Mouse (Mus musculus): Measurements from ENCODE around the gene Adamts2. TPM values are rescaled to one million over a fixed set of nuclear protein-coding genes. Genes with fewer than 3 reads are reported as not detected.

Gene Adamts2
- total and polyA plus RNA-seq, 2 experiments from 2014 or later, result 8.7 to 19.4 TPM

- Histone ChIP-seq H3K4me3 (ENCODE audit: low read depth, low read length) (no peak overlapping the region), H3K9me3 (replicated peaks; ENCODE audit: control insufficient read depth, low read length) (no peaks in the 10 kb centered on the region), H3K27ac (ENCODE audit: low read depth) (no peak overlapping the region), H3K9ac (replicated peaks; ENCODE audit: low read depth, low read length) (no peak overlapping the region), H3K27me3 (ENCODE audit: control insufficient read depth, insufficient read depth, low read length) (no peaks in the 10 kb centered on the region), H3K4me2 (ENCODE audit: low read depth, low read length) (peak overlapping the region; percentile 85; the same call in 1 of the 2 replicates), H3K36me3 (replicated peaks; ENCODE audit: control insufficient read depth, insufficient read depth, low read length) (peaks cover 16% of the 10 kb centered on the region), H3K4me1 (ENCODE audit: control insufficient read depth, insufficient read depth) (no peaks in the 10 kb centered on the region)
- DNase-seq (ENCODE audit: low spot score), result no peak
- no peak for TF ChIP-seq CTCF (IDR thresholded peaks at IDR 0.05; ENCODE audit: low read depth)
- TF ChIP-seq EP300 (IDR thresholded peaks at IDR 0.05; ENCODE audit: low read depth), result no peak
- WGBS, result 65% methylated on average over 2 of the region's 2 CpGs
- no peak for ATAC-seq (ENCODE audit: insufficient read depth, low read depth)
These were observed 224.3 kb downstream of the Adamts2 start for GRCm38 (mm10) chr11:50826214-50826613.

- peak within 1 kb of the TSS; percentile 81 for H3K4me3 ChIP-seq (ENCODE audit: low read depth, low read length)
- TF ChIP-seq CTCF (IDR thresholded peaks at IDR 0.05; ENCODE audit: low read depth), result no peak
- TF ChIP-seq EP300 (IDR thresholded peaks at IDR 0.05; ENCODE audit: low read depth), result no peak
- H3K9me3 ChIP-seq (replicated peaks; ENCODE audit: control insufficient read depth, low read length), result peaks cover 4% of the 10 kb centered on the region
- ATAC-seq (ENCODE audit: insufficient read depth, low read depth) (peak; percentile 92), DNase-seq (ENCODE audit: low spot score) (peak; percentile 79)
- H3K27ac ChIP-seq (ENCODE audit: low read depth), result 0 out of 2 replicates have a peak within 1 kb of the TSS, but pooled peaks have one; percentile 12
- WGBS, result 1% methylated on average over 45 of the region's 45 CpGs
- H3K9ac ChIP-seq (replicated peaks; ENCODE audit: low read depth, low read length), result peak within 1 kb of the TSS; percentile 70
- H3K4me1 ChIP-seq (ENCODE audit: control insufficient read depth, insufficient read depth), result no peaks in the 10 kb centered on the region
- H3K36me3 ChIP-seq (replicated peaks; ENCODE audit: control insufficient read depth, insufficient read depth, low read length), result peaks cover 16% of the 10 kb centered on the region
- H3K4me2 ChIP-seq (ENCODE audit: low read depth, low read length), result peak within 1 kb of the TSS; percentile 85
- no peaks in the 10 kb centered on the region for H3K27me3 ChIP-seq (ENCODE audit: control insufficient read depth, insufficient read depth, low read length)
These were observed 225.4 kb downstream of the Adamts2 start, which contains the start of gene Zfp354c for GRCm38 (mm10) chr11:50827010-50827953. Zfp354c (minus strand) TSS chr11:50827724.

- Histone ChIP-seq H3K36me3 (replicated peaks; ENCODE audit: control insufficient read depth, insufficient read depth, low read length) (peaks cover 9% of the 10 kb centered on the region; the same call in 1 of the 2 replicates), H3K27me3 (ENCODE audit: control insufficient read depth, insufficient read depth, low read length) (no peaks in the 10 kb centered on the region), H3K9me3 (replicated peaks; ENCODE audit: control insufficient read depth, low read length) (peaks cover 18% of the 10 kb centered on the region), H3K27ac (ENCODE audit: low read depth) (no peak overlapping the region), H3K9ac (replicated peaks; ENCODE audit: low read depth, low read length) (no peak overlapping the region), H3K4me2 (ENCODE audit: low read depth, low read length) (no peak overlapping the region), H3K4me3 (ENCODE audit: low read depth, low read length) (no peak overlapping the region), H3K4me1 (ENCODE audit: control insufficient read depth, insufficient read depth) (no peaks in the 10 kb centered on the region; the same call in 1 of the 2 replicates)
- no peak for DNase-seq (ENCODE audit: low spot score)
- 75% methylated on average over 4 of the region's 4 CpGs for WGBS
- TF ChIP-seq CTCF (IDR thresholded peaks at IDR 0.05; ENCODE audit: low read depth), result no peak
- no peak for TF ChIP-seq EP300 (IDR thresholded peaks at IDR 0.05; ENCODE audit: low read depth)
- ATAC-seq (ENCODE audit: insufficient read depth, low read depth), result no peak
These were observed 233.8 kb downstream of the Adamts2 start for GRCm38 (mm10) chr11:50835727-50836126.

GRCm38 (mm10) chr11:50841023-50841735, 239.3 kb downstream of the Adamts2 start, which contains the start of gene Zfp879:
Zfp879 (minus strand) TSS chr11:50841552.
- Histone ChIP-seq H3K4me1 (ENCODE audit: control insufficient read depth, insufficient read depth) (peaks cover 4% of the 10 kb centered on the region; the same call in 1 of the 2 replicates), H3K4me2 (ENCODE audit: low read depth, low read length) (peak within 1 kb of the TSS; percentile 63), H3K27me3 (ENCODE audit: control insufficient read depth, insufficient read depth, low read length) (no peaks in the 10 kb centered on the region), H3K9ac (replicated peaks; ENCODE audit: low read depth, low read length) (peak within 1 kb of the TSS; percentile 51; the same call in 1 of the 2 replicates), H3K36me3 (replicated peaks; ENCODE audit: control insufficient read depth, insufficient read depth, low read length) (no peaks in the 10 kb centered on the region), H3K4me3 (ENCODE audit: low read depth, low read length) (peak within 1 kb of the TSS; percentile 45), H3K27ac (ENCODE audit: low read depth) (peak within 1 kb of the TSS; percentile 77), H3K9me3 (replicated peaks; ENCODE audit: control insufficient read depth, low read length) (no peaks in the 10 kb centered on the region)
- TF ChIP-seq CTCF (IDR thresholded peaks at IDR 0.05; ENCODE audit: low read depth) (no peak), EP300 (IDR thresholded peaks at IDR 0.05; ENCODE audit: low read depth) (no peak)
- WGBS, result 17% methylated on average over 22 of the region's 22 CpGs
- DNase-seq (ENCODE audit: low spot score) (peak; percentile 90), ATAC-seq (ENCODE audit: insufficient read depth, low read depth) (peak; percentile 94)

GRCm38 (mm10) chr11:50845951-50846350, 244.1 kb downstream of the Adamts2 start:
- ATAC-seq (ENCODE audit: insufficient read depth, low read depth), result no peak
- Histone ChIP-seq H3K4me3 (ENCODE audit: low read depth, low read length) (no peak overlapping the region), H3K9ac (replicated peaks; ENCODE audit: low read depth, low read length) (no peak overlapping the region), H3K4me2 (ENCODE audit: low read depth, low read length) (no peak overlapping the region), H3K9me3 (replicated peaks; ENCODE audit: control insufficient read depth, low read length) (0 out of 2 replicates have a peak, but pooled peaks cover 4% of the 10 kb centered on the region), H3K4me1 (ENCODE audit: control insufficient read depth, insufficient read depth) (peaks cover 4% of the 10 kb centered on the region), H3K27ac (ENCODE audit: low read depth) (no peak overlapping the region), H3K27me3 (ENCODE audit: control insufficient read depth, insufficient read depth, low read length) (peaks cover 31% of the 10 kb centered on the region), H3K36me3 (replicated peaks; ENCODE audit: control insufficient read depth, insufficient read depth, low read length) (no peaks in the 10 kb centered on the region)
- 86% methylated on average over 3 of the region's 3 CpGs for WGBS
- TF ChIP-seq EP300 (IDR thresholded peaks at IDR 0.05; ENCODE audit: low read depth), result no peak
- TF ChIP-seq CTCF (IDR thresholded peaks at IDR 0.05; ENCODE audit: low read depth), result no peak
- DNase-seq (ENCODE audit: low spot score), result no peak

Measured in heart, postnatal 0 days (tissue).